Mouse (Mus musculus) testis, adult 2 months (tissue): ENCODE data around the gene Kif18b. TPM values are rescaled to one million over a fixed set of nuclear protein-coding genes. Genes with fewer than 3 reads are reported as not detected.

ENCODE experiments used
- H3K27ac ChIP-seq: fragments of 200-500 bp; 2 replicates; pipeline ENCODE4 v1.5.1; 2012; ENCODE audit warnings: low read depth, low read length; ENCODE audit not compliant: control insufficient read depth, insufficient read depth
- H3K27me3 ChIP-seq: fragments of 200-500 bp; 2 replicates; pipeline ENCODE4 v1.6.1; 2012; ENCODE audit warnings: mild to moderate bottlenecking, low read length, moderate library complexity; ENCODE audit not compliant: control insufficient read depth, insufficient read depth
- H3K36me3 ChIP-seq: fragments of 200-500 bp; 2 replicates; pipeline ENCODE4 v1.6.1; 2012; ENCODE audit warnings: mild to moderate bottlenecking, low read length; ENCODE audit not compliant: control insufficient read depth, insufficient read depth
- H3K4me1 ChIP-seq: fragments of 200-500 bp; 2 replicates; pipeline ENCODE4 v1.6.1; 2012; ENCODE audit warnings: low read length; ENCODE audit not compliant: control insufficient read depth, insufficient read depth
- H3K4me3 ChIP-seq: fragments of 200-500 bp; 2 replicates; pipeline ENCODE4 v1.5.1; 2012; ENCODE audit warnings: low read depth, mild to moderate bottlenecking, low read length, moderate library complexity, mixed read lengths; ENCODE audit not compliant: control insufficient read depth
- CTCF ChIP-seq: fragments of 200-500 bp; IDR thresholded peaks from 2 replicates; pipeline ENCODE4 v1.5.1; 2012; ENCODE audit warnings: low read depth, mild to moderate bottlenecking, inconsistent platforms, low read length, moderate library complexity; ENCODE audit not compliant: control insufficient read depth, insufficient read depth, insufficient replicate concordance
- POLR2A ChIP-seq: fragments of 200-500 bp; IDR thresholded peaks from 2 replicates; pipeline ENCODE4 v1.6.1; 2012; ENCODE audit warnings: low read depth, mild to moderate bottlenecking, inconsistent platforms, low read length, moderate library complexity; ENCODE audit not compliant: control insufficient read depth
- polyA plus RNA-seq: library from polyadenylated mRNA; depleted of rRNA; stranded (reverse); fragments of >200 nt; gene quantifications from 2 replicates; pipeline ENCODE4 v1.2.3, GENCODE M21; 2012

The Kif18b gene
- polyA plus RNA-seq, 1 experiment = 25.9 TPM

- Histone ChIP-seq H3K27ac (peak overlapping the region; percentile 85), H3K4me3 (peak overlapping the region; percentile 89), H3K4me1 (peaks cover 3% of the 10 kb centered on the region; the same call in 1 of the 2 replicates), H3K36me3 (no peaks in the 10 kb centered on the region), H3K27me3 (no peaks in the 10 kb centered on the region)
- no peak; the same call in 1 of the 2 replicates for TF ChIP-seq POLR2A
- TF ChIP-seq CTCF = 0 out of 2 replicates have a peak, but pooled peaks have one; percentile 7
Measured at GRCm38 (mm10) chr11:102925351-102925717, 410 bp upstream of the Kif18b start.

DNA sequence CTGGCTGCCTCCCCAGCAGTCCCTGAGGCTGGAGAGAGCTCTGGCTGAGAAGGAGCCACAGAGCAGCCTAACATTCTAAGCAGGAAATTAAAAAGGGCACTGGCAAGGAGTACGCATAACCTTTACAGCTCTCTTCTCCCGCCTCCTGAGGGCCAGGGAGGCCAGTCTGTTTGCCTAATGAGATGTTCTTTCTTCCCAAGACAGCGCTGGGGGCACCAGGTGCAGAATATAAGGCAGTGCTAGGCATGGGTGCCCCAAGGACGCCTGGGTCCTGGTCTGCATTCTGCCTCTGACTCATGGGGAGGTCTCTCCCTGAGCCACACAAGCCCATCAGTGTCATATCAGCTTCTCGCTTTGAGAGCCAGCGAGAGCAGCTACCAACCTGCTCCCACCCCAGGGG, 3.4 kb downstream of the Kif18b start:
- Histone ChIP-seq H3K27me3 (no peaks in the 10 kb centered on the region), H3K4me3 (no peak overlapping the region), H3K4me1 (peaks cover 3% of the 10 kb centered on the region; the same call in 1 of the 2 replicates), H3K36me3 (no peaks in the 10 kb centered on the region), H3K27ac (no peak overlapping the region)
- no peak for TF ChIP-seq POLR2A
- TF ChIP-seq CTCF = no peak

DNA sequence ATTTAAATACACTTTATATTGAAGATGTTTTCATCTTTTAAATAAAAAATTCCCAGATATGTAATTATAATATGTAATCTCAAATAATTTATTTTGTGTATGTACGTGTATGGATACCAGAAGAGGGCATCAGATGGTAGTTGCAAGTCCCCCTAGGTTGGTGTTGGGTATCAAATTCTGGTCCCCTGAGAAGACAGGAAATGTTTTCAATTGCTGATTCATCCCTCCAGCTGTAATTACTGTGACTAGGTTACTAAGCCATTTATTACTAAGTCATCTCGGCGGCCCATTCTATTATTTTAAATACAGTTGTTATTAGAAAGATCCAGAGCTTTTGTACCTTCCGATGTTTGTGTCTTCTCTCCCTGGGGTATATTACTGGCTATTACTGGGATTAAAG, 6.8 kb downstream of the Kif18b start:
- no peaks in the 10 kb centered on the region; the same call in 1 of the 2 replicates for H3K36me3 ChIP-seq

DNA sequence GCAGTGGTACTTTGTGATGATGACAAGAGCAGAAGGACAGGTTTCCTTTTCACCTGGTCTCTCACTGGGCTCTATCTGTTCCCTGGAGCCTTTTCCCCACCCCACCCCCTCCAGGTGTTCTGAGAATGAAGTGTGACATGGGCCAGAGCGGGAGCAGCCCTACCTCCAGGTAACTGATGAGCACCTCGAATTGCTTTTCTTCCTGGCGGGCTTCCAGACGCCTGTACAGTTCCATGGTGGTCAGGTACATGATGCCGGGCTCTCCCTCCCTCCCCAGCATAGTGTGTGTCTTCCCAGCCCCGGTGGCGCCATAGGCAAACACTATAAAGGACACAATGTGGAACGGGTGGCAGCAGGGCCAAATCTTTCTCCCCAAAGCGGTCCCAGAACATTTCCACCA, 9.5 kb downstream of the Kif18b start:
- no peaks in the 10 kb centered on the region; the same call in 1 of the 2 replicates for H3K36me3 ChIP-seq
- H3K4me3 ChIP-seq = no peak overlapping the region
- TF ChIP-seq POLR2A (no peak), CTCF (no peak)
- H3K27ac ChIP-seq = no peak overlapping the region
- no peaks in the 10 kb centered on the region for H3K27me3 ChIP-seq
- H3K4me1 ChIP-seq = no peaks in the 10 kb centered on the region

More for the DNA sequence above, 6.8 kb downstream of the Kif18b start:
- Histone ChIP-seq H3K4me3 (no peak overlapping the region), H3K27me3 (no peaks in the 10 kb centered on the region), H3K27ac (no peak overlapping the region), H3K4me1 (no peaks in the 10 kb centered on the region)
- no peak for TF ChIP-seq POLR2A
- TF ChIP-seq CTCF = no peak

GRCm38 (mm10) chr11:102911376-102911775, 13.5 kb downstream of the Kif18b start:
- H3K27me3 ChIP-seq = no peaks in the 10 kb centered on the region
- no peaks in the 10 kb centered on the region for H3K4me1 ChIP-seq
- TF ChIP-seq POLR2A (no peak), CTCF (no peak)
- no peak overlapping the region for H3K27ac ChIP-seq
- H3K36me3 ChIP-seq = peaks cover 3% of the 10 kb centered on the region
- H3K4me3 ChIP-seq = no peak overlapping the region

DNA sequence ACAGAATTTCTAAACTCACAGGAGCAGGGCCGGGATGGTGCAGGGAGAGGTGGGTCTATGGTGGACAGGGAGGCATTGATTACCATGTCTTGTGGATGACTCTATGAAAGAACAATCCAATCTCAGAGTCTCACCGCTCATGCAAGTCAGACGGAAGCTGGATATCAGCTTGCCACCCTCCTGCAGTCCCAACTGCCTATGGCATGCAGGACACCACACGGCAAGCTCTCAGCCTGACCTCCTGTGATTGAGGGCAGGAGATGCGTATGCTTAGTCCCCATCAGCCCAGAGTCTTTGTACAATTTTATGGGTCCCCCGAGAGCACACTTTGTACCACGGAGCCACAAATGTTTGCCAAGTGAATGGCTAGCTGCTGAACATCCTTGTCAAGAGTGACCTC, 21.3 kb downstream of the Kif18b start:
- H3K4me1 ChIP-seq = no peaks in the 10 kb centered on the region
- no peak overlapping the region for H3K4me3 ChIP-seq
- TF ChIP-seq POLR2A (no peak), CTCF (no peak)
- H3K36me3 ChIP-seq = peaks cover 2% of the 10 kb centered on the region; the same call in 1 of the 2 replicates
- no peaks in the 10 kb centered on the region for H3K27me3 ChIP-seq
- no peak overlapping the region for H3K27ac ChIP-seq

- Histone ChIP-seq H3K36me3 (no peaks in the 10 kb centered on the region), H3K4me3 (no peak overlapping the region), H3K27me3 (no peaks in the 10 kb centered on the region), H3K4me1 (no peaks in the 10 kb centered on the region), H3K27ac (no peak overlapping the region)
- no peak for TF ChIP-seq POLR2A
- no peak for TF ChIP-seq CTCF
Measured at GRCm38 (mm10) chr11:102902107-102902506, 22.8 kb downstream of the Kif18b start.

GRCm38 (mm10) chr11:102901199-102901598, 23.7 kb downstream of the Kif18b start:
- 0 out of 2 replicates have a peak, but pooled peaks cover 2% of the 10 kb centered on the region for H3K4me1 ChIP-seq
- TF ChIP-seq POLR2A (no peak), CTCF (no peak)

More at GRCm38 (mm10) chr11:102901199-102901598, 23.7 kb downstream of the Kif18b start:
- Histone ChIP-seq H3K27me3 (no peaks in the 10 kb centered on the region), H3K27ac (no peak overlapping the region), H3K4me3 (no peak overlapping the region), H3K36me3 (no peaks in the 10 kb centered on the region)
